Mouse (Mus musculus) kidney, postnatal 0 days (tissue): ENCODE data around the gene Kif1c. TPM values are rescaled to one million over a fixed set of nuclear protein-coding genes. Genes with fewer than 3 reads are reported as not detected.
"Not testable (repeated sequence)": the region's sequence is repeated elsewhere in the genome, so short reads cannot be mapped to it uniquely, and the experiment has no call there.

Experiments used
- ATAC-seq: fragments of 200-750 bp; cut with Nextera tagmentation; replicated peaks from 2 replicates; pipeline ENCODE4 v1.8.0; 2017; ENCODE audit warnings: low read depth, moderate number of reproducible peaks, moderate TSS enrichment, moderate library complexity; ENCODE audit not compliant: low FRiP score
- DNase-seq: peaks from one replicate; pipeline ENCODE4 v3.0.0-alpha.2; 2016; ENCODE audit warnings: low spot score
- H3K27ac ChIP-seq: fragments of 300-500 bp; sonication (generic); 2 replicates; pipeline ENCODE4 v1.5.1; 2014; ENCODE audit warnings: mild to moderate bottlenecking
- H3K27me3 ChIP-seq: fragments of 300-500 bp; sonication (generic); 2 replicates; pipeline ENCODE4 v1.6.1; 2014; ENCODE audit warnings: low read length, mixed read lengths; ENCODE audit not compliant: insufficient read depth
- H3K36me3 ChIP-seq: fragments of 300-500 bp; sonication (generic); 2 replicates; pipeline ENCODE4 v1.6.1; 2014; ENCODE audit warnings: low read length, mixed read lengths; ENCODE audit not compliant: insufficient read depth
- H3K4me1 ChIP-seq: fragments of 300-500 bp; sonication (generic); replicated peaks from 2 replicates; pipeline ENCODE4 v1.6.1; 2014; ENCODE audit warnings: antibody characterized with exemption, low read length, mixed read lengths; ENCODE audit not compliant: insufficient read depth
- H3K4me2 ChIP-seq: fragments of 300-500 bp; sonication (generic); 2 replicates; pipeline ENCODE4 v1.6.1; 2014; ENCODE audit warnings: mild to moderate bottlenecking, low read length, moderate library complexity, mixed read lengths
- H3K4me3 ChIP-seq: fragments of 300-500 bp; sonication (generic); replicated peaks from 2 replicates; pipeline ENCODE4 v1.5.1; 2014; ENCODE audit warnings: low read depth, low read length
- H3K9ac ChIP-seq: fragments of 300-500 bp; sonication (generic); 2 replicates; pipeline ENCODE4 v1.6.1; 2014; ENCODE audit warnings: low read depth, low read length
- H3K9me3 ChIP-seq: fragments of 300-500 bp; sonication (generic); replicated peaks from 2 replicates; pipeline ENCODE4 v1.6.1; 2016; ENCODE audit warnings: low read length, inconsistent platforms, mixed read lengths
- CTCF ChIP-seq: IDR thresholded peaks from 2 replicates; pipeline ENCODE4 v1.5.1; 2016; ENCODE audit warnings: antibody characterized with exemption, low read depth, mild to moderate bottlenecking, moderate library complexity
- WGBS: fragments of 180-500 bp; shearing (Covaris S2); extraction: QIAGEN DNeasy Blood & Tissue Kit; methylation state at CpG from one replicate; pipeline ENCODE4 v1.1.7; 2014; 5-methylcytosine and 5-hydroxymethylcytosine counted together
- polyA plus RNA-seq: library from polyadenylated mRNA; unstranded; fragments of >200 nt; fragmentation: Nextera tagmentation; extraction: Ambion mirVana; gene quantifications from 2 replicates; pipeline ENCODE4 v1.2.1, GENCODE M21; 2015

Gene Kif1c
- polyA plus RNA-seq, 1 experiment from 2014 or later = 3.5 TPM

GRCm38 (mm10) chr11:70754476-70754875 is 54.1 kb downstream of the Kif1c start:
- no peak for ATAC-seq
- Histone ChIP-seq H3K27ac (no peak overlapping the region), H3K27me3 (no peaks in the 10 kb centered on the region), H3K9me3 (no peaks in the 10 kb centered on the region), H3K36me3 (no peaks in the 10 kb centered on the region), H3K4me1 (no peaks in the 10 kb centered on the region), H3K9ac (no peak overlapping the region), H3K4me3 (no peak overlapping the region), H3K4me2 (no peak overlapping the region)
- TF ChIP-seq CTCF = no peak
- no peak for DNase-seq
- WGBS = 75% methylated on average over 4 of the region's 4 CpGs

GRCm38 (mm10) chr11:70754958-70755357 is 54.6 kb downstream of the Kif1c start:
- no peak for ATAC-seq
- H3K4me3 ChIP-seq = no peak overlapping the region
- 70% methylated on average over 7 of the region's 7 CpGs for WGBS
- no peak overlapping the region for H3K9ac ChIP-seq
- H3K27ac ChIP-seq = no peak overlapping the region
- peak; percentile 42; the same call in 1 of the 2 replicates for TF ChIP-seq CTCF
- H3K27me3 ChIP-seq = no peaks in the 10 kb centered on the region
- no peaks in the 10 kb centered on the region for H3K4me1 ChIP-seq
- no peak overlapping the region for H3K4me2 ChIP-seq
- H3K36me3 ChIP-seq = no peaks in the 10 kb centered on the region
- DNase-seq = no peak
- H3K9me3 ChIP-seq = no peaks in the 10 kb centered on the region

- Histone ChIP-seq H3K27me3 (no peaks in the 10 kb centered on the region), H3K4me3 (no peak overlapping the region), H3K27ac (no peak overlapping the region), H3K36me3 (no peaks in the 10 kb centered on the region), H3K9me3 (no peaks in the 10 kb centered on the region), H3K4me2 (no peak overlapping the region), H3K4me1 (no peaks in the 10 kb centered on the region), H3K9ac (no peak overlapping the region)
- WGBS = 7% methylated on average over 7 of the region's 7 CpGs
- DNase-seq (peak; percentile 87), ATAC-seq (no peak)
- TF ChIP-seq CTCF = peak; percentile 95
These were observed 55.3 kb downstream of the Kif1c start for GRCm38 (mm10) chr11:70755645-70756044.

GRCm38 (mm10) chr11:70760446-70760845 is 60.1 kb downstream of the Kif1c start:
- not testable (repeated sequence) for H3K9ac ChIP-seq, H3K4me3 ChIP-seq, DNase-seq, ATAC-seq, H3K27me3 ChIP-seq, H3K36me3 ChIP-seq, H3K27ac ChIP-seq, H3K4me2 ChIP-seq, H3K9me3 ChIP-seq, H3K4me1 ChIP-seq
- WGBS = 72% methylated on average over 3 of the region's 3 CpGs

GRCm38 (mm10) chr11:70762641-70763040 is 62.3 kb downstream of the Kif1c start:
- Histone ChIP-seq H3K27ac (no peak overlapping the region), H3K4me2 (no peak overlapping the region), H3K27me3 (no peaks in the 10 kb centered on the region), H3K4me1 (0 out of 2 replicates have a peak, but pooled peaks cover 4% of the 10 kb centered on the region), H3K9me3 (no peaks in the 10 kb centered on the region), H3K36me3 (peaks cover 2% of the 10 kb centered on the region; the same call in 1 of the 2 replicates), H3K9ac (no peak overlapping the region), H3K4me3 (no peak overlapping the region)
- WGBS = 82% methylated on average over 9 of the region's 9 CpGs
- no peak for TF ChIP-seq CTCF
- DNase-seq (no peak), ATAC-seq (no peak)

- DNase-seq (no peak), ATAC-seq (peak; percentile 33; the same call in 1 of the 2 replicates)
- H3K9me3 ChIP-seq = no peaks in the 10 kb centered on the region
- peak overlapping the region; percentile 89 for H3K27ac ChIP-seq
- 0 out of 2 replicates have a peak, but pooled peaks cover 4% of the 10 kb centered on the region for H3K4me1 ChIP-seq
- TF ChIP-seq CTCF = no peak
- peak overlapping the region; percentile 67 for H3K4me2 ChIP-seq
- WGBS = 15% methylated on average over 3 of the region's 3 CpGs
- H3K9ac ChIP-seq = peak overlapping the region; percentile 70
- H3K36me3 ChIP-seq = peaks cover 3% of the 10 kb centered on the region; the same call in 1 of the 2 replicates
- peak overlapping the region; percentile 53 for H3K4me3 ChIP-seq
- no peaks in the 10 kb centered on the region for H3K27me3 ChIP-seq
These were observed 63.2 kb downstream of the Kif1c start for GRCm38 (mm10) chr11:70763582-70763935.
